Mouse (Mus musculus) adrenal gland, postnatal 25 days (tissue): ENCODE measurements around the gene Gabrb3. TPM values are rescaled to one million over a fixed set of nuclear protein-coding genes. Genes with fewer than 3 reads are reported as not detected.

Experiments used
- DNase-seq: peaks from one replicate; pipeline ENCODE4 v3.0.0; 2021; ENCODE audit warnings: mixed read lengths
- total RNA-seq: library from RNA; stranded (reverse); gene quantifications from 2 replicates; pipeline ENCODE4 v1.2.3, GENCODE M21; 2021

Gene Gabrb3
- total RNA-seq, 1 experiment from 2014 or later, result 12.3 TPM

DNA sequence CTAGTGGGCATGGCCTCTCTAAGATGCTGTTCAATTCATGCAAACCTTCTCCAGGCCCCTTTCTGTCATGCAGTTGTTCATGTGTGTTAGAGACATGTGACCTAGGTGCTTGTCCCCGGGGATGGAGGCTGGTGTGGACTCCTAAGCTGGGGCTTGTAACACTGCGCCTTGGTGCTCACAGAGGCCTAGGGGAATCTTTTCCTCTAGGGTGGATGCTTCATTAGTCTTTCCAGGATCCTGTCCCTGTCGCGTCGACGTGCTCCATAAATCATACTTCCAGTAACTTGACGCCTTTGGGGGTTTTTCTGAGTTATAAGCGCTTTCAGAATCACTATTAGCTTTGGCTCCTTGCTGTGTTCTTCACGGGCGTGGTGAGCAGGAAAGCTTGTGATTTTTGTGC lies 113.2 kb downstream of the Gabrb3 start:
- no peak for DNase-seq

DNA sequence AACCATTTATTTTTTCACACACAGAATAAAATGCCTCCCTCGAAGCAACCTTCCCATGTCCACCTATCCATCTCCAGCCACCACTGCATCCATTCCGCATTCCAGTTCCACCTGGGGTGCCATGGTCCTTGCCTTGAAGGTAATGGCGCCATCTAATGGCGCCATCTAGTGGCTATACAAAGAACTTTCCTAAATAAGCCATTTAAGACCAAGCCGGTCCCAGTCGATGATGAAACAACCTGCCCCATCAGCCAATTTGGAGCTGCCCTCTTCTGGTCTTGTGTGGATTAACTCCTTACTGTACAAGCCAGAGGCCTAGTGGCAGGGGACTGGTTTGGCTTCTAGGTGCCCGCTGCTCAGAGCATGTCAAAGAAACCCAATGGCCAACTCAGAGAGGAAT lies 119.1 kb downstream of the Gabrb3 start:
- DNase-seq, result no peak

DNA sequence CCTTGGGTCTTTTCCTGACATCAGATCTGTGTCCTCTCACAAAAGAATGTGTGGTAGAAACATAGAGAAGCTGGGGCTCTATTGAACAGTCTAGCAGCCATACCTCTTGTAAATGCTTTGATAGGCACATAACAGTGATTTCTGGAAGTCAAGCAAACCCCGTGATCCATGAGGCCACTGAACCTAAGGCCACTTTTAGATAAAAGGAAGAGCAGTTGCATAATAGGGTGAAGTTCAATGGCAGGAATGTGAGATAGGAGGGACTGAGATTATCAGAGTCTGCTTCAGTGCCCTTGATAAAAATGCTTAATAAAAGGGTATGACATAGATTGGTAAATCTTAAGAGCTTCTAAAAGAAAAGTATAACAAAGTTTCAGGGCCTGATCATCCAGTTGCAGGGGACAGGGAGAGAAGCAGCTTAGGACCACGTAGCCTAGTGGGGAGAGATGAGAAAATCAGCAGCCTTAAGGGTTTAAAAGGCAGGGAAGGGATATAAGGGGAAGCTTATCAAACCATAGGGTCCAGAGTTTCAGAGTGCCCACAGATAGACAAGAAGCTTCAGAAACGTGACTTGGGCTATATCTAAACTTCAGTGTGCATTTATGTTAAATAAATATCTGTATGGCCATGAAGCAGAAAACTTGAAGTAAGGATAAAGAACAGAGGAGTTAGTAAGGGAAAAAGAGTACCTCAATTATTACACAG lies 141.4 kb downstream of the Gabrb3 start:
- DNase-seq, result no peak

DNA sequence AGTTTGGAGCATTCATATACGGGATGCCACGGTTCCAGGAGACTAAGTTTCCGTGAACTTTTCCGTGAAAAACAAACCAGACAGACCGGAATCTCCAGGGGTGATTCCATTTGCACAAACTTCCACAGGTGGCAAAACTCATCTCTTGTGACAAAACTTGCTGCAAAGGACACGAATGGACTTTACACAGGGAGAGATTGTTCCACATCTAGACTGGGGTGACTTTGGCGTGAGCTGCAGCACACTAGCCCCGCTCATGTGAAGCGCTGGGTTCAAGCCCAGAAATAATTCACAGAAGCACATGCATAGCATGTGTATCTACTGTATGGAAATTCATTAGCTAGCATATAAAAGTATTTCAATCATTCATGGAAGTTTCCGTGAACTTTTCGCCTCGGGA lies 144.9 kb downstream of the Gabrb3 start:
- no peak for DNase-seq

DNA sequence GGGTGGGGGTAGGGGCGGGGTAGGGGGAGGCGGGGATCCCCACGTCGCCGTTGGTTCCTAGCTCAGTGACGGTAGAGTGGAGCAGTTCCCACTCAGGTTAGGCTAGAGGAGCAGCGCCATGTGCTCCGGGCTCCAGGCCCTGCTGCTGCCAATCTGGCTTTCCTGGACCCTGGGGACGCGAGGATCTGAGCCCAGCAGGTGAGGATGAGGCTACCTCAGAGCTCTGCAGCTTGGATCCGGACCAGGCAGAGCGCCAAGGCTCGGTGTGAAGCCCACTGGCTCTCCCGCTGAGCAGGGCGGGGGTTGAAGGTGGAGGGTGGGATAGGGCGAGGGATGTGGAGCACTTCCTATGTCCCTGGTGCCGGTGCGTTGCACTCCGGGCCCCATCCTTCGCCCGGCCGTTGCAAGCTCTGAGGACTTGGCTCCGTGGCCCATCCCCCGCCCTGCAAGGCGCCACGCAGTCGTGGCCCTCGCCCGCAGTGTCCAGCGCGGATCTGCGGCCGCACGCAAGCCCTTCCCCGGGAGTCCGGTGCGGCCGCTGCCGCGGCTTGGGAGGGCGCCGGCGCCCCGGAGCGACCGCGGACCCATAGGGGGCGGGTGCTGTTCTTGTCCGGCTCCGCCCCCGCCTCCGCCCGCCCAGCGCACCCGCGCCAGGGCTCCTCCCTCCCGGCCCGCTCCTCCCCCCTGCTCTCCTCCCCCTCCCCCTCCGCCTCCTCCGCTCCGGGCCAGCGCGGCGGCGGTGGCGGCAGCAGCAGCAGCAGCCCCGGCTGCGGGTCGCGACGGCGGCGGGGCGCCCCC lies 171.2 kb downstream of the Gabrb3 start:
- peak; percentile 87 for DNase-seq

DNA sequence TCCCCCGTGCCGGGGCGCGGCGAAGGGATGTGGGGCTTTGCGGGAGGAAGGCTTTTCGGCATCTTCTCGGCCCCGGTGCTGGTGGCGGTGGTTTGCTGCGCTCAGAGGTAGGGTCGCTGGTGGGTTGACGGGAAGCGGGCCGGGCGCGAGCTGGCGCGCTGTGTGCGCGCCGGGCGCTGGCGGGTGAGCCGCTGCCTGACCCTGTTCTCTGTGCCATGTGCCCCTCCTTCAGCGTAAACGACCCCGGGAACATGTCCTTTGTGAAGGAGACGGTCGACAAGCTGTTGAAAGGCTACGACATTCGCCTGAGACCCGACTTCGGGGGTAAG lies 171.7 kb downstream of the Gabrb3 start:
- no peak for DNase-seq

DNA sequence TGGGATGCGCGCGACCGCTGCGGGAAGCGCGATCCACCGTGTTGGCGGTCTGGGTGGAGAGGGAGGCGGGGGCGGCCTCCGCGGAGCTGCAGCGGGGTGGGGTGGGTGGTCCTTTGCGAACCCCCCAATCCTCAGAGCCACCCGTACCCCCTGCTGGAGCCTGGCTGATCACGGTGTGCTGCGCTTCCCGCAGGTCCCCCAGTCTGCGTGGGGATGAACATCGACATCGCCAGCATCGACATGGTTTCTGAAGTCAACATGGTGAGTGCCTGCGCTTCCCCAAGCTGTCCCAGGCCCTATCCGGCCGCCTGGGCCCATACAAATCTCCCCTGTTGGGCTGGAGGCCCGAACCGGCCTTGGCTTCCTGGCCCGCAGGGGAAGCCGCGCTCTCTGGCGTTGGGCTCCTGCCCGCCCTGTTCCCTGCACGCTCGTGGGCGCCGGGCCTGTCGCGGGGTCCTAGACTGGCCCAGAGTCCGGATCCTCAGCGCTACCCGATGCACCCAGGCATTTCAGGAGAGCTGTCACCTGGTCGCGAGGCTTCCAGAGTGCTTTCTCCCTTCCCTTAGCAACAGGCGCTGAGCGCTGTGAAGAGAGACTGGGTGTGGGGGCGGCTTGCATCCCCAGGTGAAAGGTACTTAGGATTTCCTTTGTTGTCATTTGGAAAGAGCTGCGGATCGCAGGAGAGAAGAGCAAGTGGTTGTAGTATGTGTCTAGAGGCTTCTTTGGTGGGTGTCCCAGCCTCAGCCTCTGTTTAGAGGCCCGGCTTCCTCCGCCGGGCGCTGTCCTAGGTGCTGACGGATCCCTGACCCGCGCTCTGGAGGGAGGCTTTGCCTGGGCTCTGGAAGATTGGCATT lies 172.3 kb downstream of the Gabrb3 start:
- DNase-seq, result peak; percentile 80

DNA sequence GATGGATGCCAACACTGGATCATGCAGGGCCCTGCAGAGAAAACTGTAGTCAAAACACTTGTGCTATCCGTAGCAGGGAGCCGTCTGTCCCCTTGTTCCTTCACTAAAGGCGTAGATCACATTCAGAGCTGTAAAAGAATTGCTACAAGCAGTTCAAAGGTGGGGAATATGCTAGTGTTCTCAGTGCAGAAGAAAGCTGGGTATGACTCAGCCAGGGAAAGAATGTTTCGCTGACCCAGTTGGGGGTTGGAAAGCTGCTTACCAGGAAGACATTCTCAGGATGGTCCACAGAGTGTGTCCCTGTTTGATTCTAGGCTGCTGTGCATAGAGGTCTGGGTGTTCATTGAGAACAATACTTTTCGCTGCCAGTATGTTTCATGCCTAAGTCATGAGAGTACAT lies 177.8 kb downstream of the Gabrb3 start:
- no peak for DNase-seq

DNA sequence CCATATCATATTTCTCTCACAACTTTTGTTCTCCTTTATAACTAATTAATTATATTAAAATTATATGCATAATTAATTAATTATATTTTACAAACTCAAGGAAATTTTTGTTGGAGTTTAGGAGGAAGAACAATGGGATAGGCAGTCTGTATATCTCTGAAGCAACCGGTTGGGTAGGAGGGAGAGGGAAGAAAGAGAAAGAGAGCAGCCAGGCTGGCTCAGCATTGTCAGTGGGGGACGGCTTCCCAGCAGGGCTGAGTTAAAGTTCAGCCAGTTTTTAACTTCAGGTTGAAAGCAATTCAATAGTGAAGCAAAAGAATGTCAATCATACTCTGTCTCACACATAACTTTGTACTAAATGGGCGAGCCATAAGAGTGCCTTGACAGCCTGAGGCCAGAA lies 199.2 kb downstream of the Gabrb3 start:
- DNase-seq, result no peak

DNA sequence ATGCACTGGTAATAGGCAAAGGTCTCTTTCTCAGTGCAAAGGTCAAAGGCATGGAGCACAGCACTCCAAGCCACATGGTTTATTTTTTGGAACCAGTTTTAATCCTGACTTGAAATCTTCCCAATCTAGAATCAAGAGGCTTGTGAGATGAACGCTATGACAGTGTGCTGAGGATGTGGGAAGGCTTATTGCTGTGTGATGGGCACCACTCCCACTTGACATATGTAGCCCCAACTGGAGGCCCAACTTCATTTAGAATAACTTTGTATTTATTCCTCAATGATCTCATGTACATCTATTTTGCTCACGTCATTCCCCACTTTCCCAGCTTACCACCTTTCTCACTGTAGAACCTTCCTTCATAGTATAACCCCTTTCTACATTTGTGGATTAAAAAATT lies 200.5 kb downstream of the Gabrb3 start:
- no peak for DNase-seq

DNA sequence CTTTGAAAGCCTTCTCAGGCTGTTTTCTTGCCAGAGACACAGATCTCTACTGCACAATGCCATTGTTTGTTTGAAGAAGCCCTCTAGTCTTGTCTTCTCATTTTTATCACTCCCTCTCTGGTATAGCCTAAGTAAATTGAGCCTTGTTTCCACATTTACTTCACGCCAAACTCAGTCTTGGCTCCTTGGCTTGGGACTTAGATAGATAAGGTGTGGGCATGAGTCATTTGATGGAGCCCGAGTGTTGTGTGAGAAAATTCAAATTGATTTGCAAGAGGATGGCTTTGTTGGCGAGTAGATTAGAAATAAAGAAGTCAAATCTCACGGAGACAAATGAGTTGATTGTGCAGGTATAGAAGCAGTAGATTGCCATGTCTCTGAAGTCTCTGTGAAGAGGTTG lies 204.2 kb downstream of the Gabrb3 start:
- DNase-seq, result no peak

DNA sequence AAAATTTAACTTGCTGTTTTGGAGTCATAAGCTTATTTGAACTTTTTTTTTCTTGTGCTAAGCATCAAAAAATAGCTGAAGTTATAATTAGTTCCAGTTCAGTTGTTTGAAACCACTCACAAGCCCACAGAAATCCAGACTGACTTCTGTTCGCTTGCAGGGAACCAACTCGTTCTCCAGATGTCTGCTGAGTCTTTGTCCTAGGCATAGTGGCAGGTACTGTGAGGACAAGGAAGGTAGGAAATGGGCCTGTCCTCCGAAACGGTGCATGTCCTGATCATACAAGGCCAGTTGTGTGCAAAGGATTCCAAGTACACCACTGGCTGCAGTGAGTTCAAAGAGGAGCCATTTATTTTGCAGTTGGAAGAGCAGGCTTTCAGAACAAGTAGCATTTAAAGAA lies 215.5 kb downstream of the Gabrb3 start:
- no peak for DNase-seq

DNA sequence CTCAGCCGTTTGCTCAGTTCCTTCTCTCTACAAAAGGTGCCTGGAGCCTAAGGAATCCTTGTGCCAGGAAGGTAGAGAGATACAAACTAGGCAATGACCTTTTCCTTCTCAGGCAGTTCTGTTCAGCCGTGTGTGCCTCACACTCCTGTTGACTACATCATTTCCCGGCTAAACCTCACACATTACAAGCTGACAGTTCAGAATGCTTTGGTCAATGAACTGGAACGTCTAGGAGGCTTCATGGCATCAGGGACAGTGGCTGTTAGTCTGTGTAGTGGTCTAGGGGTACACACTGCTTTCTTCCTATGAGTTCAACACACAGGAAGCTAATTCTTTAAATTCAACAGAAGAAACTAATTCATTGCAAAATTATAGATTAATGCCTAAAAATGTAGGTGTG lies 216.2 kb downstream of the Gabrb3 start:
- no peak for DNase-seq

DNA sequence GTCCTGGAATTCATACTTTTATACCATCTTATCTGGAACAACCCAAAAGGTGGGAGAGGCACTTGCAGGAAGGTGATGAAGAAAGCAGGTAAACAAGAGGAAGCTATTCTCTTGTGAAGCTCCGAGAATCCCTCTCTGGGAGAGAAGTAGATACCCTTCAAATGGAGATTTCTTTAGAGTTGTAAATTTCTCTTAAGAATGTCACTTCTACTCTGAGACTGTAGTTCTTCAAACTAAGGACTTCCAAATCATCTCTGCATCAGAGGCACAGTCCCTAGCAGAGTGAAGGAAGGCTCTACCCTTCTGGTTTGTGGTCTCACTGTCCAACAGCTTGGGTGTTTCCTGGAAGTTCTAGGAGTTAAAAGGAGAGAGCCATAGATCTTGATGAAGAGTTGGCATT lies 221.3 kb downstream of the Gabrb3 start:
- no peak for DNase-seq

DNA sequence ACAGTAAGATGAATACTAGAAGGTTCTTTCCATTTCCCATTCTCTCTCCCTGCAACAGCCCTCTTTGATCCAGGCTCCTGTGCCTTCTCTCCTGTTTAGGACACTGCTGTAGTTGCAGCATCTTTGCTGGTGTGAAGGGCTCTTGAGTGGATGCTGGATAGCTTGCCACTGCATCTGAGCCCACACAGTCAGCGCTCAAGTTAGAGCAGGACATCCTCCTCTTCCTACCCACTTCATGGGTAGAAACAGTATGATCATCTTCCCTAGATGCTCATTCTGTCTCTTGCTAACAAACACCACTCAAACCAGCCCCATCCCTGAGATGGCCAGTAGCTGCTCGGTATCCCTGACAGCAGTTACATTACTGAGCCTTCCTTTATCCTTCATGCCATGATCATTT lies 227.9 kb downstream of the Gabrb3 start:
- no peak for DNase-seq

DNA sequence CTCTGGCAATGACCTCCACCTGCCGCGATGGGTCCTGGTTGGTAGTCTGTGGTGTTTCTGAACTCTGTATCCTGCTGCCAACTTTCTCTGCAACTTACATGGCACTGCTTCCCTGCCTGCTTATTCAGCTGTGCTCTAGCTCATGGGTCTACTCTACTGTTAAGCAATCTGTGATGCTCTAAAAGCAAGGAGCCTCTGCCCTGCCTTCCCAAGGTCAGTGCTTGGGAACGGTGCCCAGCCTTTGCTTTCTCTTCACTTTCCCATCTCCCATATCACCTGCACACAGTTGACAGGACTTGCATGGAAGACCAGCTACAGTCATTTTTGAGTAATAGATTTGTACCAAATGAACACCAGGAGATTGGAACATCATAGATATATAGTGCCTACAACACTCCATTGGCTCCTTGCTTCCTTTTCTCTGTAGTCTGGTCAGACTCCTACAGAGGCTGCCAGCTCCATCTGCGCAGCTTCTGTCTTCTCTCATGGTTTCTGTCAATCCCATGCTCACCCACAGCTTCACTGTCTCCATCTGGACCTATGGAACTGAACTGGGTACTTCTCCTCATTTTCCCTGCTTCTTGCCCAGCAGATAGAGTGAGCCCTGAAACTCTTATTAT lies 228.8 kb downstream of the Gabrb3 start:
- DNase-seq, result peak; percentile 2

DNA sequence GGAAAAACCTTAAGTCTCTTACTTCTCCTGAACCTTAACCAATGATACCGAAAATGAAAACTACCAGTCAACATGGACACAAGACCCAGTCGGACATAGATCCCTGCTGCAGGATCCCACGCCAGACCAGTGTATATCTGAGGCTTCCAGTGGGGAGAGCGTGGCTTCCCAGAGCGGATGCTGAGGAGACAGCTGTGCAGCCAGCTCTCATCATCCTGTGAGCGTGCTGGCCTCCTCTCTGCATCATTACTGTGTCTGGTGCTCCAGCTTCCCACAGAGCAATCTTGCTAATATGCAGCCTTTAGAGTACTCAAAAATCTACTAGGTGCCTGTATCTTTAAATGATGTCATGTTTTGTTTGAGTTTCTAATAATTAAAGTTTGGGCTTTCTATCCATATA lies 257.9 kb downstream of the Gabrb3 start:
- DNase-seq, result no peak

DNA sequence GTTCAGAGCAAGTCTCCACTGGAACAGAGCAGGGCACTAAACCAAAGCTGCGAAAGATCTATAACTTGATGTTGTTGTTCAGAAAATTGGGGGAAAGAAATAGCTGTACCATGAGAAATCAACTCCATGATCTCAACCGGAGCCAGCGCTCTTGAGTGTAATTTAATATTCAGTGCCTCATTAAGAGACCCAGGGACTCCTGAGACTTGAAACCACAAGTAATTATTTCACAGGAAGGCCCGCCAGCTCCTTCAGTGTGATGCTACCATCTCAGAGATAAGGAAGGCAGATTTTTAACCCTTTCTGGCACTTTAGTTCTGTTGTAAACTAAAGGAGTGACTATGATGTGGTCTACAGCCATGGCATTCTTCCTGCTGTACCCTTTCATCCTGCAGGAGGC lies 270.3 kb downstream of the Gabrb3 start:
- DNase-seq, result no peak

DNA sequence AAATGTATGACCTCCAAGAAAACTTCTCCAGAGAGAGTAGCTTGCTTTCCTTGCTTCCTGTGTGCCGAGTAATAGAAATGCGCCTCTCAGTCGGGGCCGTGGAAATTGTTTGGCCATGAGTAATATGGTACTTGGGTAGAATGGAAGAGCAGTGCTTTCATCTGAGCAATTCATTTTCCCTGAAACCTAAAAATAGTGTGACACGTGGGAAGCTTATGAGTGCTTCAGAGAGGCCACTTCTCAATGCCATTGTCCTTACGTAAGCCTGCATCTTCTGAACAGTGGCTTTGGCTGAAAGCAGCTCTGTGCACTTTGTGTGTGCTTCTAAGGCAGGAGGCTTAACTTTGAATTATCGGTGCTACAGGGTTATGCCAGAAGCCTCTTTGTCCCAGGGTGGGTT lies 280.9 kb downstream of the Gabrb3 start:
- DNase-seq, result peak; percentile 16

DNA sequence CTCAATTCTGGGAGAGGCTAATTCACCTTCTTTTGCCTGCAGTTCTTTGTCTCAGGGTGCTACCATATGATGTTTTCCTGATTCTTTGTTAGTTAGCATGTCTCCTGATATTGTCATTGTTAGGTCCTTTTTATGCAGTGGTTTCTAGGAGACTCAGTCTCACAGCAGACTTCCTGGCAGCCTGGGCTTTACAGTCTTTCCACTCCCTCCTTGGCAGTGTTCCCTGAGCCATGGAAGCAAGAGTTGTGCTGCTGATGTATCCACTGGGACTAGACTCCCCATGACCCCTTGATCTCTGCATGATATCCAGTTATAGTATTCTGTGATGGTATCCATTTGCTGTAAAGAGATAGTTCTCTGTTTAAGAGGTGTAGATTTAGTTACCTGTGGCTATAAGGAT lies 281.6 kb downstream of the Gabrb3 start:
- peak; percentile 23 for DNase-seq

DNA sequence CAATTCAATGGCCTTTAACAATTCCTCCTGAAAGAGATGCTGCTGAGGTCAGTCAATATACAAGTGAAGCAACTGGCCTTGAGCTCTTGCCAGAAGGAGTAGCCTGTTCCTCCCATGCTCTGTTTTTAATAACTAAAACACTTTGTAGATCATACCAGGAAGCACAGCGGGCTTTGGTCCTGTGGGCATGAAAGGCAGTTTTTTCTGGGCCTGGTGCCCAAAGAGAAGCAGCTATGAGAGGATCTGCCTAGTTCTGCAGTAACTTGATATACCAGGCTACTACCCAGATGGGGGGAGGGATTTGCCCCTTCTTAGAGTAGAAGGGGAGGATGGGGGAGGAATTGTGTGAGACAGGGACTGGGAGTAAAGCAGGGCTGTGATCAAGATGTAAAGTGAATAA lies 284.1 kb downstream of the Gabrb3 start:
- peak; percentile 28 for DNase-seq

DNA sequence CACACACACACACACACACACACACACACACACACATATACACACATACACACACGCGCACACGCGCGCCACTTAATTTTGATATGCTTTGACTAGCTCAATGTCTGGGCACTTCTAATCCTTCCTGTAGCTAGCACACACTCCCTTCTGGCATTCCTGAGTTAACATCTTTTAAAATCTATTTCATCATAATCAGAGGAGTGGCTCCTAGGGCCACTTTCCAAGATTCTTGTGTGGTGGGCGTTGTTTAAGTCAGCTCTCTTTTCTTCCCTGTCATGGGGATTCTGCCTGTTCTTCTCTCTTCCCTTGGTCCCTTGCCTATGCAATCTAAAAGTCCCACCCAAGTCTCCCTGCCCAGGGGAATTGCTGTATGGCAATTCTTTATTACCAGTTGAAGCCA lies 286.6 kb downstream of the Gabrb3 start:
- DNase-seq, result no peak
